Mouse (Mus musculus) forebrain, embryonic 14.5 days (tissue): ENCODE data around the gene Aloxe3. TPM values are rescaled to one million over a fixed set of nuclear protein-coding genes. Genes with fewer than 3 reads are reported as not detected.
A peak's percentile ranks its signal among the peaks of the same experiment; 100 is the strongest.

Source experiments
- ATAC-seq: fragments of 200-750 bp; cut with Nextera tagmentation; 2 replicates; pipeline ENCODE4 v1.8.0; 2017; ENCODE audit warnings: mild to moderate bottlenecking, moderate library complexity
- DNase-seq: peaks from one replicate; pipeline ENCODE4 v3.0.0-alpha.2; 2015; ENCODE audit warnings: low spot score
- H3K27ac ChIP-seq: fragments of 300-500 bp; sonication (generic); 2 replicates; pipeline ENCODE4 v1.5.1; 2014; ENCODE audit warnings: low read depth, mild to moderate bottlenecking, control low read depth, low read length, moderate library complexity
- H3K27me3 ChIP-seq: fragments of 300-500 bp; sonication (generic); replicated peaks from 2 replicates; pipeline ENCODE4 v1.6.1; 2014; ENCODE audit warnings: low read length, control low read depth, mixed read lengths; ENCODE audit not compliant: control insufficient read depth, insufficient read depth
- H3K36me3 ChIP-seq: fragments of 300-500 bp; sonication (generic); 2 replicates; pipeline ENCODE4 v1.6.1; 2014; ENCODE audit warnings: low read length, control low read depth; ENCODE audit not compliant: control insufficient read depth, insufficient read depth
- H3K4me1 ChIP-seq: fragments of 300-500 bp; sonication (generic); 2 replicates; pipeline ENCODE4 v1.6.1; 2014; ENCODE audit warnings: antibody characterized with exemption, low read length, control low read depth; ENCODE audit not compliant: control insufficient read depth, insufficient read depth
- H3K4me2 ChIP-seq: fragments of 300-500 bp; sonication (generic); 2 replicates; pipeline ENCODE4 v1.6.1; 2014; ENCODE audit warnings: mild to moderate bottlenecking, control low read depth, low read length
- H3K4me3 ChIP-seq: fragments of 300-500 bp; sonication (generic); 2 replicates; pipeline ENCODE4 v1.5.1; 2014; ENCODE audit warnings: low read depth, low read length, control low read depth
- H3K9ac ChIP-seq: fragments of 300-500 bp; sonication (generic); 2 replicates; pipeline ENCODE4 v1.6.1; 2014; ENCODE audit warnings: mild to moderate bottlenecking, low read length, control low read depth, moderate library complexity
- H3K9me3 ChIP-seq: fragments of 300-500 bp; sonication (generic); replicated peaks from 2 replicates; pipeline ENCODE4 v1.6.1; 2016; ENCODE audit warnings: low read length, control low read depth, mixed read lengths; ENCODE audit not compliant: control insufficient read depth
- WGBS: fragments of 180-500 bp; shearing (Covaris S2); extraction: QIAGEN DNeasy Blood & Tissue Kit; methylation state at CpG from one replicate; pipeline ENCODE4 v1.1.7; 2014; 5-methylcytosine and 5-hydroxymethylcytosine counted together
- polyA plus RNA-seq: library from polyadenylated mRNA; unstranded; fragments of >200 nt; fragmentation: Nextera tagmentation; extraction: Ambion mirVana; gene quantifications from 2 replicates; pipeline ENCODE4 v1.2.1, GENCODE M21; 2014

Aloxe3 gene
- polyA plus RNA-seq, 1 experiment from 2014 or later = 0.94 TPM

- Histone ChIP-seq H3K4me2 (peak overlapping the region; percentile 66), H3K27me3 (peaks cover 6% of the 10 kb centered on the region; the same call in 1 of the 2 replicates), H3K9me3 (no peaks in the 10 kb centered on the region), H3K4me1 (peaks cover 11% of the 10 kb centered on the region; the same call in 1 of the 2 replicates), H3K9ac (peak overlapping the region; percentile 67), H3K36me3 (no peaks in the 10 kb centered on the region), H3K27ac (no peak overlapping the region; the same call in 1 of the 2 replicates), H3K4me3 (peak overlapping the region; percentile 46)
- peak; percentile 49 for ATAC-seq
- DNase-seq = peak; percentile 96
- under 1% methylated on average over 24 of the region's 24 CpGs for WGBS
These were observed 450 bp upstream of the Aloxe3 start for GRCm38 (mm10) chr11:69125041-69125851.

- peak overlapping the region; percentile 67 for H3K9ac ChIP-seq
- no peaks in the 10 kb centered on the region for H3K27me3 ChIP-seq
- H3K9me3 ChIP-seq = no peaks in the 10 kb centered on the region
- no peak overlapping the region for H3K27ac ChIP-seq
- no peaks in the 10 kb centered on the region for H3K36me3 ChIP-seq
- DNase-seq = peak; percentile 19
- H3K4me2 ChIP-seq = peak overlapping the region; percentile 66
- WGBS = 11% methylated on average over 20 of the region's 20 CpGs
- H3K4me3 ChIP-seq = peak overlapping the region; percentile 46
- H3K4me1 ChIP-seq = peaks cover 5% of the 10 kb centered on the region; the same call in 1 of the 2 replicates
- ATAC-seq = no peak
These were observed 416 bp downstream of the Aloxe3 start for GRCm38 (mm10) chr11:69125919-69126705.

GRCm38 (mm10) chr11:69126706-69127095, 1.0 kb downstream of the Aloxe3 start:
- H3K9me3 ChIP-seq = no peaks in the 10 kb centered on the region
- DNase-seq = no peak
- no peak for ATAC-seq
- peaks cover 3% of the 10 kb centered on the region; the same call in 1 of the 2 replicates for H3K4me1 ChIP-seq
- H3K9ac ChIP-seq = no peak overlapping the region
- H3K4me2 ChIP-seq = peak overlapping the region; percentile 66
- no peaks in the 10 kb centered on the region for H3K27me3 ChIP-seq
- WGBS = 46% methylated on average over 2 of the region's 2 CpGs
- no peaks in the 10 kb centered on the region for H3K36me3 ChIP-seq
- H3K4me3 ChIP-seq = peak overlapping the region; percentile 46
- no peak overlapping the region for H3K27ac ChIP-seq

- no peak overlapping the region for H3K9ac ChIP-seq
- whole genome bisulfite sequencing = 77% methylated on average over 8 of the region's 8 CpGs
- H3K27ac ChIP-seq = no peak overlapping the region
- no peaks in the 10 kb centered on the region for H3K36me3 ChIP-seq
- no peak overlapping the region for H3K4me3 ChIP-seq
- peaks cover 3% of the 10 kb centered on the region; the same call in 1 of the 2 replicates for H3K4me1 ChIP-seq
- no peak overlapping the region for H3K4me2 ChIP-seq
- H3K27me3 ChIP-seq = no peaks in the 10 kb centered on the region
- no peaks in the 10 kb centered on the region for H3K9me3 ChIP-seq
- DNase-seq (no peak), ATAC-seq (no peak)
These were observed 2.9 kb downstream of the Aloxe3 start for GRCm38 (mm10) chr11:69128426-69129122.

- DNase-seq (no peak), ATAC-seq (no peak)
- no peaks in the 10 kb centered on the region for H3K36me3 ChIP-seq
- H3K4me2 ChIP-seq = peak overlapping the region; percentile 76
- H3K4me1 ChIP-seq = no peaks in the 10 kb centered on the region
- peak overlapping the region; percentile 39 for H3K4me3 ChIP-seq
- no peak overlapping the region; the same call in 1 of the 2 replicates for H3K27ac ChIP-seq
- peak overlapping the region; percentile 59; the same call in 1 of the 2 replicates for H3K9ac ChIP-seq
- H3K9me3 ChIP-seq = no peaks in the 10 kb centered on the region
- WGBS = 15% methylated on average over 5 of the region's 5 CpGs
- H3K27me3 ChIP-seq = no peaks in the 10 kb centered on the region
These were observed 7.8 kb downstream of the Aloxe3 start for GRCm38 (mm10) chr11:69133566-69133922.

GRCm38 (mm10) chr11:69133923-69134621, 8.4 kb downstream of the Aloxe3 start:
- Histone ChIP-seq H3K4me1 (no peaks in the 10 kb centered on the region), H3K27ac (no peak overlapping the region; the same call in 1 of the 2 replicates), H3K4me3 (peak overlapping the region; percentile 39), H3K4me2 (peak overlapping the region; percentile 76), H3K9ac (peak overlapping the region; percentile 59), H3K9me3 (no peaks in the 10 kb centered on the region), H3K36me3 (no peaks in the 10 kb centered on the region), H3K27me3 (no peaks in the 10 kb centered on the region)
- under 1% methylated on average over 34 of the region's 34 CpGs for WGBS
- ATAC-seq = peak; percentile 89
- peak; percentile 62 for DNase-seq

GRCm38 (mm10) chr11:69134622-69134968, 8.9 kb downstream of the Aloxe3 start:
- WGBS = 27% methylated on average over 8 of the region's 8 CpGs
- H3K27ac ChIP-seq = no peak overlapping the region
- DNase-seq = no peak
- peak overlapping the region; percentile 76 for H3K4me2 ChIP-seq
- H3K9ac ChIP-seq = peak overlapping the region; percentile 59
- H3K4me3 ChIP-seq = peak overlapping the region; percentile 39
- no peaks in the 10 kb centered on the region for H3K9me3 ChIP-seq
- H3K36me3 ChIP-seq = no peaks in the 10 kb centered on the region
- peak; percentile 50; the same call in 1 of the 2 replicates for ATAC-seq
- H3K4me1 ChIP-seq = no peaks in the 10 kb centered on the region
- no peaks in the 10 kb centered on the region for H3K27me3 ChIP-seq

- no peak for DNase-seq
- Histone ChIP-seq H3K27me3 (no peaks in the 10 kb centered on the region), H3K9me3 (no peaks in the 10 kb centered on the region), H3K9ac (no peak overlapping the region), H3K4me2 (no peak overlapping the region), H3K4me3 (no peak overlapping the region), H3K4me1 (no peaks in the 10 kb centered on the region), H3K27ac (no peak overlapping the region), H3K36me3 (no peaks in the 10 kb centered on the region)
- WGBS = 93% methylated on average over 6 of the region's 6 CpGs
- ATAC-seq = no peak
These were observed 9.7 kb downstream of the Aloxe3 start for GRCm38 (mm10) chr11:69135361-69135760.
